11 mouse cellular contexts compared by ENCODE assay signal in genomic region chr14:19920254-19920691, GRCm38 (mm10). TPM values are rescaled to one million over a fixed set of nuclear protein-coding genes. Genes with fewer than 3 reads are reported as not detected.
DNase-seq lines count a peak whose midpoint lies in the region; ATAC-seq and TF ChIP-seq lines count a peak whose summit lies in the region.
"Had no signal": no experiment of that assay in that cellular context is flagged by ENCODE, and none has a peak within 500 bp of the region (broad histone marks: within the 10 kb centered on the region; RNA-seq: fewer than 3 reads in every experiment).

No protein-coding gene starts in this region.

- no peaks in the 10 kb centered on the region for H3K9me3 ChIP-seq in intestine, embryonic 15.5 days
- no peaks in the 10 kb centered on the region for H3K9me3 ChIP-seq in intestine, postnatal 0 days (ENCODE audit: control insufficient read depth)
- H3K9me3 ChIP-seq in forebrain, embryonic 15.5 days: no peaks in the 10 kb centered on the region
- H3K9me3 ChIP-seq in midbrain, embryonic 11.5 days (ENCODE audit: control insufficient read depth, low read length): peaks cover 6% of the 10 kb centered on the region; the same call in 1 of the 2 replicates

- no peak overlapping the region for H3K27ac ChIP-seq in intestine, embryonic 15.5 days
- H3K27ac ChIP-seq in intestine, postnatal 0 days (ENCODE audit: low read depth, low read length): no peak overlapping the region
- peak overlapping the region; percentile 72 for H3K27ac ChIP-seq in forebrain, embryonic 15.5 days (replicated peaks)
- H3K27ac ChIP-seq in midbrain, embryonic 11.5 days (ENCODE audit: low read depth, low read length): peak overlapping the region; percentile 54

- TF ChIP-seq POLR2A in brain, embryonic 14.5 days (IDR thresholded peaks at IDR 0.05; ENCODE audit: borderline replicate concordance, extremely low read depth, insufficient read depth, insufficient read length, poor library complexity, severe bottlenecking): no peak

- H3K27me3 ChIP-seq in intestine, embryonic 15.5 days (replicated peaks): no peaks in the 10 kb centered on the region
- H3K27me3 ChIP-seq in intestine, postnatal 0 days (replicated peaks; ENCODE audit: control insufficient read depth, insufficient read depth, low read length): no peaks in the 10 kb centered on the region
- no peaks in the 10 kb centered on the region for H3K27me3 ChIP-seq in forebrain, embryonic 15.5 days
- H3K27me3 ChIP-seq in midbrain, embryonic 11.5 days (ENCODE audit: control insufficient read depth, insufficient read depth, low read length): no peaks in the 10 kb centered on the region

- WGBS in intestine, embryonic 15.5 days: 67% methylated on average over 13 of the region's 13 CpGs
- WGBS in intestine, postnatal 0 days: 70% methylated on average over 13 of the region's 13 CpGs
- 2% methylated on average over 13 of the region's 13 CpGs for WGBS in forebrain, embryonic 15.5 days
- WGBS in midbrain, embryonic 11.5 days: 13% methylated on average over 13 of the region's 13 CpGs

- TF ChIP-seq CTCF in intestine, postnatal 0 days (IDR thresholded peaks at IDR 0.05; ENCODE audit: low read depth): no peak
- TF ChIP-seq CTCF in brain, embryonic 14.5 days (IDR thresholded peaks at IDR 0.05; ENCODE audit: borderline replicate concordance, extremely low read depth, insufficient read depth, insufficient read length): no peak

- DNase-seq in brain, embryonic 14.5 days (ENCODE audit: low read depth): peak; percentile 95
- no peak for DNase-seq in midbrain, embryonic 11.5 days (ENCODE audit: low spot score, missing footprints)
- no peak for DNase-seq in right cerebral cortex, postnatal 4 days
- no peak for DNase-seq in ovary, postnatal 14 days (ENCODE audit: low spot score)
- DNase-seq in cerebellum, adult 9-11 months: no peak
- DNase-seq: kidney, postnatal 36 days had no signal

- H3K4me2 ChIP-seq in intestine, embryonic 15.5 days (replicated peaks): no peak overlapping the region
- H3K4me2 ChIP-seq in intestine, postnatal 0 days (replicated peaks; ENCODE audit: low read depth): no peak overlapping the region
- H3K4me2 ChIP-seq in forebrain, embryonic 15.5 days (replicated peaks): no peak overlapping the region
- H3K4me2 ChIP-seq in midbrain, embryonic 11.5 days: no peak overlapping the region

- no peak overlapping the region for H3K4me3 ChIP-seq in intestine, embryonic 15.5 days (replicated peaks)
- no peak overlapping the region for H3K4me3 ChIP-seq in intestine, postnatal 0 days (ENCODE audit: low read depth, low read length)
- H3K4me3 ChIP-seq in forebrain, embryonic 15.5 days: no peak overlapping the region
- no peak overlapping the region for H3K4me3 ChIP-seq in midbrain, embryonic 11.5 days (ENCODE audit: low read depth, low read length)
- H3K4me3 ChIP-seq: megakaryocyte, embryonic 14.5 days had no signal

- H3K36me3 ChIP-seq in intestine, embryonic 15.5 days: no peaks in the 10 kb centered on the region
- H3K36me3 ChIP-seq in intestine, postnatal 0 days (ENCODE audit: control insufficient read depth, insufficient read depth): no peaks in the 10 kb centered on the region
- H3K36me3 ChIP-seq in forebrain, embryonic 15.5 days: peaks cover 8% of the 10 kb centered on the region
- peaks cover 2% of the 10 kb centered on the region; the same call in 1 of the 2 replicates for H3K36me3 ChIP-seq in midbrain, embryonic 11.5 days (ENCODE audit: control insufficient read depth, insufficient read depth, low read length)

- no peak overlapping the region for H3K9ac ChIP-seq in intestine, embryonic 15.5 days
- no peak overlapping the region for H3K9ac ChIP-seq in intestine, postnatal 0 days (ENCODE audit: low read depth, low read length)
- 0 out of 2 replicates have a peak overlapping the region, but pooled peaks have one; percentile 19 for H3K9ac ChIP-seq in forebrain, embryonic 15.5 days (replicated peaks)
- H3K9ac ChIP-seq in midbrain, embryonic 11.5 days (ENCODE audit: low read length): no peak overlapping the region

- ATAC-seq in intestine, embryonic 15.5 days: 0 out of 2 replicates have a peak, but pooled peaks have one; percentile 31
- no peak for ATAC-seq in intestine, postnatal 0 days
- peak; percentile 85 for ATAC-seq in forebrain, embryonic 15.5 days (replicated peaks)
- ATAC-seq in midbrain, embryonic 11.5 days (ENCODE audit: low FRiP score): peak; percentile 88
- ATAC-seq: CD4-positive, CD25-positive, alpha-beta regulatory T cell, adult 4 months had no signal

- no peaks in the 10 kb centered on the region for H3K4me1 ChIP-seq in intestine, embryonic 15.5 days (replicated peaks)
- no peaks in the 10 kb centered on the region; the same call in 1 of the 2 replicates for H3K4me1 ChIP-seq in intestine, postnatal 0 days (replicated peaks; ENCODE audit: control insufficient read depth, insufficient read depth, low read length)
- peaks cover 28% of the 10 kb centered on the region for H3K4me1 ChIP-seq in forebrain, embryonic 15.5 days
- H3K4me1 ChIP-seq in midbrain, embryonic 11.5 days (ENCODE audit: control insufficient read depth, insufficient read depth, low read length): peaks cover 22% of the 10 kb centered on the region

RNA-seq across cellular contexts. Expression of gene Gng2, which starts 57.2 kb away (rescaled TPM):
- 52.1 and 55.7 TPM in 2 replicates for polyA plus RNA-seq in intestine, embryonic 15.5 days (2015; fragmentation: Nextera tagmentation; extraction: Ambion mirVana)
- polyA plus RNA-seq in intestine, postnatal 0 days (2015; fragmentation: Nextera tagmentation; extraction: Ambion mirVana): 22.2 and 22.6 TPM in 2 replicates
- 278 and 363 TPM in 2 replicates for polyA plus RNA-seq in brain, embryonic 14.5 days (2012; rRNA removed)
- polyA plus RNA-seq in forebrain, embryonic 15.5 days (2015; fragmentation: Nextera tagmentation; extraction: Ambion mirVana): 456 and 468 TPM in 2 replicates
- 134 and 152 TPM in 2 replicates for polyA plus RNA-seq in midbrain, embryonic 11.5 days (2014; fragmentation: Nextera tagmentation; extraction: Ambion mirVana)

Comparison
In these comparisons a context has a peak if more than half of its experiments do, and no peak if none do; other contexts are left out.
1. H3K27ac ChIP-seq: peak in forebrain, embryonic 15.5 days (single experiment) and midbrain, embryonic 11.5 days (single experiment); none in intestine, embryonic 15.5 days (single experiment) and intestine, postnatal 0 days (single experiment).